Mouse (Mus musculus) right cerebral cortex, postnatal 36 days (tissue): ENCODE measurements around the gene Hoxb3.
A peak's percentile ranks its signal among the peaks of the same experiment; 100 is the strongest.

Experiments
- DNase-seq, 2 experiments: peaks; one replicate each; pipeline ENCODE4 v3.0.0; 2022; ENCODE audit warnings: low spot score in 2 of 2, mixed read lengths in 1 of 2

Gene Hoxb3

DNA sequence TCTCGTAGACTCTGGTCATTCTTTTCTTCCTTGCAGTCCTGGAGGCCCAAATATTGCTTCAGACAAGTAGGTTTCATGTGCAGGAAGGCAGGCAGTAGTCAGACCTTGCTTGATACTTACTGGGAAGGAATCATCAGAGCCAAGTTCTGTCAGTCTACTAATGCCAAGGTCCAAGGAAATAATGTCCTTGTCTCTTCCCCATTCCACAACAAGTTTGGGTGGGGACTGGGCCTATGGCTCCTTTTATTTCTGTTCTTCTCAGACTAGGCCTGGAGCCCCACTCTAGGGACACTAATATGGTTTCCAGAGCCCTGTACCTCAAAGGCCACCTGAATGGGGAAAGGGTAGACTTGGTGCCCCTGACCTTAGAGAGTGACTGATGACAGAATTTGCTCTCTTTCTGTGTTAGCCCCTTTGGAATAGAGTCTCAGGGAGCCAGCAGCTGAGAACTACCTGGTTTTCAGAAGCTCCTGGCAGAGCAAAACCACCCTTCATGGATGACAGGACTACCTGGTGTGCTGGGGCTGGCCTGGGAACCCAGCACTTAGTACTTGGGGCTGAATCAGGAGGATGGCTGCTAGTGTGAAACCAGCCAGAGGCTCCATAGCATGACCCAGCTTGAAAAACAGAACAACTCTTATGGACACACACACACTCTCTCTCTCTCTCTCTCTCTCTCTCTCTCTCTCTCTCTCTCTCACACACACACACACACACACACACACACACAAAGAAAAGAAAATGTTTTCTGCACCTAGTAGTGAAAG, 34.5 kb upstream of the Hoxb3 start:
- no peak for DNase-seq

DNA sequence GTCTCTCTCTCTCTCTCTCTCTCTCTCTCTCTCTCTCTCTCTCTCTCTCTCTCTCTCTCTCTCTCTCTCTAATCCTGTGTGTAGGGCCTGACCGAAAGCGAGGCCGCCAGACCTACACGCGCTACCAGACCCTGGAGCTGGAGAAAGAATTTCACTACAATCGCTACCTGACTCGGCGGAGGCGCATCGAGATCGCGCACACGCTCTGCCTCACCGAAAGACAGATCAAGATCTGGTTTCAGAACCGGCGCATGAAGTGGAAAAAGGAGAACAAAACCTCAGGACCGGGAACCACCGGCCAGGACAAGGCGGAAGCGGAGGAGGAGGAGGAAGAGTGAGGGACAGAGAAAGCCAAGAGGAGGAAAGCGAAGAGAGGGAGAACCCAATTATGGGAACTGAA, 33.8 kb upstream of the Hoxb3 start:
- DNase-seq, result no peak

DNA sequence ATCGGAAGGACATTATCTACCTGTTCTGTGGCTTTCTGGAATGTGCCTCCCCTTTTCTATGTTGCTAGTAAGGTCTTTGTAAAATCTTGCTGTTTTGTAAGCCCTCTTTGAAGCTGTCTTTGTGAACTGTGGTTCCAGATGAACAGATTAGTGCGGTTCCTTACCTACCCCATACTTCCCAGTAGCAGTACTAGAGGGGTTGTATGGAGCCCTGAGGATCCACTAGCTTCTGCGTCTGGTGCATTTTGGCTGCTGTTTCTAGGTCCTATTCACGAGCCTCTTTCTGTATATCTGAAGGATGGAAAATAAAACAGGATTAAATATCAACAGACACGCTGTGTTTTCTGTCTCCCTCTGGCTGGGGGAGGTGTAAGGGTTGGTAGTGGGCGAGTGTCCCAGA, 33.3 kb upstream of the Hoxb3 start:
- DNase-seq, result no peak

DNA sequence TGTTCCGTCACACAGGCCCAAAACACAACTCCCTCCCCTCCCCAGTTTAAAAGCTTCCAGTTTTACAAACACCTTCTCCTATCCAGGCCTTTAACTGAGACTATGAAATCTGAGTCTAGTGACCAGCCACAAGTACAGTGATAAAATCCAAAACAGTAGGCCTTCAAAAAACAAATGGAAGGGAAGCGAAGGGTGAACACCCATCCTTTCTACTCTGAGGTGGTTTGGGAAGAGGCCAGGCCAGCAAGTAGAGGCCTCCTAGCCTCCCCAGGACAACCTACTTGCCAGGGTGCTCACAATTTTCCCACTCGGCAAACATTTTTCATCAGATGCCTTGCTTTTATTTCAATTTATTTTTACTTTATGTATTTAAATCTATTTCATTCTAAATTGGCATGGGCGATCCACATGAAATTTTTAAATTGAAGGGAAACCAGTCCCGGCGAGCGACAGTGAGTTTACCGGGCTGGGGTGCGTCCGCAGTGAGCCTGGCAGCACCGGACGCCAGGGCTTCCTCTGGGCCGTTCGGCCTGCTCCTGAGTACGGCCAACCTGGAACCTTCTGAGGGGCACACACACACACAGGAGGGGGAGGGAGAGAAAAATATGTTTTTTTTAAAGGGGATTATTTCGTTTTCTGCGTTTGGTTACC, 32.3 kb upstream of the Hoxb3 start:
- no peak for DNase-seq

DNA sequence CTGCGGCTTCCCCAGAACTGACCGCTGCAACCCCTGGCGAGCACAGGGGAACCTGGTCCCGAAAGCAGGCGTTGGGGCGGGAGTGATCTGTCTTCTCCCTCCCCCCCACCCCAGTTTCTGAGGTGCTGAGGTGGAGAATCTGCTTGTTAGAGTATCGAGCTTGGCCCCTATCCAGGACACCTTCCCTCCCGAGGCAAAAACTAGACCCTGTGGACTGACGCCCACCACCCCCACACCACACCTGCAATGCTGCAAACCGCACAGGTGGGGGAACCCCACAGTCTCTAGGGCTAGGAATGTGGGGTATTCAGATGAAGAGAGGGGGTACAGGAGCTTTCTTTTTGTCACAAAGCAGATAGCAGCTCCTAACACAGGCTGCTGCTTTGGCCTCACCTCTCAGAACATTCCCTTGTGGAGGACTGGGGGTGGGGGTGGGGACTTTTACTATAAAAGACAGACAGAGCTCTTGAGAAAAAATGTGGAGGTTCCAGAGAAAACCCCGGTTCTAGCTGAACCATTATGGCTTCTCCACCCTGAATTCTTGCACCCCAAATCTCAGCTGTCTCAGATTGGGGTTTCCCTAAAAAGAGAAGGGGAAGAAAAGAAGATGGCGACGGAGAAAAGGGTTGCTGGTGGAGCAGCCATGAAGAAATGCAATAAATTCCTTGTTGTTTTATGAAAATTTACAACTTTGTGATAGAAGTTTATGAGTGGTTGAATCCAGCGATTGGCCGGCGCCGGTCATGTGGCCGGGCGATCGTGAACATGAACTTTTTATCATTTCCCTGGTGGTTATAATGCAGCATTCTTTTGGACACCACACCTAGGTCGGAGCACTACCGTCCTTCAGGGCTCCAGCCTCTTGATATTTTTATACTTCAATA, 31.2 kb upstream of the Hoxb3 start, which contains the start of gene Hoxb6:
TSS of gene Hoxb6 (plus strand) at position 796 of the 884 bp plus-strand sequence.
- no peak for DNase-seq

DNA sequence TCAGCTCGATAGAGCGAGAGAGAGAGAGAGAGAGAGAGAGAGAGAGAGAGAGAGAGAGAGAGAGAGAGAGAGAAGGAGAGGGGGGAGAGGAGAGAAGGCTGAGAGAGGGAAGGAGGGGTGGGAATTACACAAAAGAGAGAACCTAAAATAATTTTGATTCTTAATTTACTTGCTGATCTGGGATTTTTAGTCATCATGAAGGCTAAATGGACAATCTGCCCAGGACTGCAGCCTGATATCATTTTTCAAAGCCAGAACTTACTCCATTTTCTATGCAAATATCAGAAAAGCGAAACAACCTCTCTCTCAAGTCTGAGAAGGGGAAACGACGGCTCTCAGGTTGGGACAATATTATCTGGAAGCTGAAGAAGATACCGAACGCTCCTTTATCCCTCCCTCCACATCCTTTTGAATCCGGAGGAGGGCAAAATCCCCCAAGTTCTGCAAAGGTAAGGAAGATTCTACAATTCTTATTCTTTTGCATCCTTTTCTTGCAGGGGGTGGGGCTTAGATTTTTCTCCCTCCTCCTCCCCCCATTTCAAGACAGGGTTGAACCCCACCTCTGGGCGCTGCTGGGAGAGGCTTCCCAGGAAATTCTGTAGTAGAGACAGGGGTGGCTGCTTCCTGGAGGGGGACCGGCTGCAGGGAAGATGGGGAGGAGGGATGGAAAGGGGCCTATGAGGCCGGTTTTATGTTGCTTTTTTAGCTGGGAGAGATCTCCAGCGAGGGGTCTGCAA, 30.4 kb upstream of the Hoxb3 start:
- no peak for DNase-seq

DNA sequence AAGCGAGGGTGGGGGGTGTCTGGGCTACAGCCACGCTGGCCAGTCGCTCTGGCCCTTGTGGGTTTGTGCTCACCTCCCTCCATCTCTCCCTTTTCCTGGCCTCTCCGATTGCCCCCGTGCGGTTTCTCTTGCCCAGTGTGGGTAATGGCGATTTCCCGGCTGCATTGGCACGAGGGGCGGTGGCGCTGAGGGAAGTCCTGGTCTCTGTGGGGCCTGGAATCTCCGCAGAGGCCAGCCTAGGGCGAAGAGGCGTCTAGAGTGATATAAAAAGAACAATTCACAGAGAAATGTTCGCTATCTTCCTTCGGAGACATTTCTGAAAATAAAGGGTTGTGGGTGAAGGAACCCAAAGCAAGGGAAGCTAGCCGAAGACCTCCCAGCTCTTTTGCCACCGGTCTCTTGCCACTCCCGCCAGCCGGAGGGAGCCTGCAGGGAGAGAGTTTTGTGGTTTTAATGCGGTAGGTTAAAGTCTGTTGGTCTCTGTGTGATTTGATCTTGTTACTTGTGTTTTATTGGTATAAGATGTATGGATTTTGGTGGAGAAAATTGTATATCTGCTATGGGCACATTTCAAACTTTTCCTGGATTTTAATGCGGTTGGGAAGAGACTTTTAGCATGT, 29.7 kb upstream of the Hoxb3 start:
- no peak for DNase-seq

DNA sequence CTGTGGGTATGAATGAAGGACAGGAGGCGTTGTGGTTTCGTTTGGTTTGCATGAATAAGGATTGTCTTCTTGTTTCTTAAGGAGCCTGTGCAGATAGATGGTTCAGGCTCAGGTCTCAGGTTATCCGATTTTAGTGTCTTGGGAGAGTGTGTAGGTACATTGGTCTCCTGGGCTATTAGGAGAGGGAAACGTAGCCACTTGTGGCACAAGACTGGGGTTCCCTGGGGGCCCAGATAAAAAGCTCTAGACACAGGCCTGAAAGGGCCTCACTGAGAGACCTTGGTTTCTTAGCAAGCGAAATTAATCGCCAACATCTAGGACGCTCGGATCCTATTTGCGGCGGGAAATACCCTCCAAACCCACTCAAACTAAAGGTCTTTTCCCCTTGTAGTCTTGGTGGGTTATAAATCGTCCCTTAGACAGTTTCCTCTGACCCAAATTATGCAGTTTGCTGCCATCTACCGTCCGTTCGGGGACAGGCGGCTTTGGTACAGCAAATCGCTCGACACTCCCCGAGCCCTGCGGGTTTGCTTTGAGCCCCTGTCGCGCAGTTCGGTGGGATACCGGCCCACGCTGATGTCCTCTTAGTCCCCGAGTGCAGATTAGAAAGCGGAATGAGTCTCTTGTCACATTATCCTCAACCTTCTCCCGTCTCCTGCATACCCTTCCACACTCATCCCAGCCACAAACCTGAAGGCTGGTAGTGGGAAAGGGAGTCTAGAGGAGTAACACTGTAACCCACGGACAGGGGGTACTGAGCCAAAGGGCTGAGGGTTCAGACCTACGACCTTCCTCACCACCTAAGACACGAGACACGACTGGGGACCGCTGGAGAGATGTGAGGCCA, 28.7 kb upstream of the Hoxb3 start:
- DNase-seq, result no peak

DNA sequence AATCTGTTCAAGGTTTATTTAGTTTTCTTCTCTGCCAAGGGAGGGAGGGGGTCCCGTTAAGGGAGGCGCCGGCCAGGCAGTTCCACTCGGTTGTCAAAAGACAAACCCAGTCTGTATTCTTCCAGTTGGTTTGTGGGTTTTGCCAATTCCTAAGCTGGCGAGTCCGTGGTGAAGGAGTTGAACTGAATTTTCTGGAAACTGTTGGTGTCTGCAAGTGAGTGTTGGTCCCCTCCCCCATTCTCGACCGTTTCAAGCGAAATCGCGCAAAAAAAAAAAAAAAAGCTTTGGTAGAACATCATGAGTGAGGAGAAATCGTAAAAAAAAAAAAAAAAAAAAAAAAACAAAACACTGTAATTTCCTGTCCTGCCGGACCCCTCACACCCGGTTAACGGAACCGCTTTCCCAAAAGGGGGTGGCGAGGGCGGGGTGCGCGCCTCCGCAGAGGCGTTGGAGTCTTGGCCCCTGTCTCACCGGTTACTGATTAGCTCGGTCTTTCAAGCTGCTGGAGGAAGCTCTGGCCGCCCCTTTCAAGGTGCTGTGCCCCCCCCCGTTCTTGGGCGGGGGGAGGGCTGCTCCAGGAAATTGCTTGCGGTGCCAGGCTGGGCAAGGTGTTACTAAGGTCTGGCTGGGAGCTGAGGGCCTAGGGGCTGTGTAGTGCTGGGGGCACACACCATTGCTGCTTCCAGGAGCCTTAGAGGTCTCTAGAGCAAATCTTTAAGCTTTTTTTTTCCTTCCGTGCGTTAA, 27.9 kb upstream of the Hoxb3 start:
- no peak for DNase-seq

DNA sequence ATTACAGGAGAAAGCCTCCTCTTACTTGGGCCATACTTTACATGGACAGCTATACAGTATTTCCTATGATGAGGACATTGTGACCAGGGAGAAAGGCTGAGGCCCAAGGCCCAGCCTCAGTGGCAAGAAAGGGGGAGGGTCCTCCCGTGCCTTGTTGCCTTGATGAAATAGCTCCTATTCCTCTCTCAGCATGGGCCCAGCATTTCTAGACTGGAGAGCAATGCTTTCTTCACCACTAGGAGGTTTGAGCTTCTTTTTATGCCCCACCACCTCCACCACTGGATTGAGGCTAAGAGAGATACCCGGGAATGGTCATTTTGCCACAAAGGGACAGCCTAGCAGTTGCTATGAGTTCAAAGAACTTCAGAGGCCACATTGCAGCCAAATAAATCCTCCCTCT, 26.1 kb upstream of the Hoxb3 start:
- no peak for DNase-seq

DNA sequence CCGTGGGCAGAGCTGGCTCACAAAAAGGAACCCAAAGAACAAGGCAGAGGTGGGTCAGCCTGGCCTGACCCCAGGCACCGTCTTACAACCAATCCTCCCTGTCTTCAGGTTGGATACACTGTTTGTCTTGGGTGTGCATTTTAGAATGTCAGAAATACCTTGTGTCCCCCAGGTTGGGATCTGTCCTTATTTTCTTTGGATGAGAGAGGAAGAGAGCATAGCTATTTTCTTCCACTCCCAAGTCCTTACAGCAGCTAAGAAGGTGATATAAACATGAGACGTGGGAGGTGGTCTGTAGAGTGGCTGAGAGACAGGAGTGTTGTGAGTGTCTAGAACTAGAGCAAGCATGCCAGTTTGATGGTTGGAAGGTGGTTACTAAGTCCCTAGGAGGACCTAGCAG, 25.7 kb upstream of the Hoxb3 start:
- DNase-seq, result no peak

DNA sequence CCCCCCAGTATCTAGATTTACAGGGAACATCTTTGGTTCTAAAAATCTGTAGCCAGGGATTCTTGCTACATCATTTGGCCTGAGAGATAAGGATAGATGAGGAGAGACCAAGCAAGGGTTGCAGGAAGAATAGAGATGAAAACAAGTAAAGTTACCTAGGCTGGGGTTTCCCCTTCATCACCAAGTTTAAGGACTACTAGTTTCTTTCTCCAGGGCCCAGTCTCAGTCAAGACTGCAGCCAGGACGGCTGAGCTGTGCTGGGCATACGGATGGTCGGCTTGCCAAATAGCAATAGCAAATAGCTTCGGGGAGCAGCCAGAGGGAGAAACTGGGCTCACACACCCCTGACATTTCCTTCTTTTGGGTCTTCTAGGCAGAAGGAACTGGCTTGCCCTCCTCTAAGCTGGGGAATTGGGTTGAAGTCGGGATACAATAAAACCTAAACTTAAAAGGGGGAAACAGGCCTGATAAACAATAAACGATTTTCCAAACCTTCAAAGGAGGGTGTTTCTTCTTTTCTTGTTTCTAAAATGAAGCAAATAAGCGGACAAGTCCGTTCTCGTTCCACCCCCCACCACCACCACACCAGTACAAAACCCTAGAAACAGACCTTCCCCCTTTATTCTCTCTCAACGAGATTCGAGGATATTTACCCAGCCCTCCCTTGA, 25.0 kb upstream of the Hoxb3 start:
- DNase-seq, result no peak

DNA sequence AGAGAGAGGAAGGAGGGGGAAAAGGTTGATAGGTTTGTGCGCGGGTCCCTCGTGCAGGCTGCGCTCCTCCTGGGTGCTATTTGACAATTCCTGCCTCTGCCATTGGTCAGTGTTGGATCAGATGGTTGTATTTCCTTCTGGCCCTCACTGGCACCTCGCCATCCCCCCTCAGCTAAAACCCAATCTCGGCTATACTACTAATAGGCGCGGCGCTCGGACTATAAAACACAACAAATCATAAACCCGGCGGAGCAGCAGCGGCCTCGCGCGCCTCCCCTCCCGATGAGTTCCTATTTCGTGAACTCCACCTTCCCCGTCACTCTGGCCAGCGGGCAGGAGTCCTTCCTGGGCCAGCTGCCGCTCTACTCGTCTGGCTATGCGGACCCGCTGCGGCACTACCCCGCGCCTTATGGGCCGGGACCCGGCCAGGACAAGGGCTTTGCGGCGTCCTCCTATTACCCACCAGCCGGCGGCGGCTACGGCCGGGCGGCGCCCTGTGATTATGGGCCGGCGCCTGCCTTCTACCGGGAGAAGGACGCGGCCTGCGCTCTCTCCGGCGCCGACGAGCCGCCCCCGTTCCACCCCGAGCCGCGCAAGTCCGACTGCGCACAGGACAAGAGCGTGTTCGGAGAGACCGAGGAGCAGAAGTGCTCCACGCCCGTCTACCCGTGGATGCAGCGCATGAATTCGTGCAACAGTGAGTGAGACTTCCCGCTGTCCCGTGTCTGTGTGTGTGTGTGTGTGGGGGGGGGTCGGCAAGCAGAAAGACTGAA, 24.0 kb upstream of the Hoxb3 start:
- no peak for DNase-seq

DNA sequence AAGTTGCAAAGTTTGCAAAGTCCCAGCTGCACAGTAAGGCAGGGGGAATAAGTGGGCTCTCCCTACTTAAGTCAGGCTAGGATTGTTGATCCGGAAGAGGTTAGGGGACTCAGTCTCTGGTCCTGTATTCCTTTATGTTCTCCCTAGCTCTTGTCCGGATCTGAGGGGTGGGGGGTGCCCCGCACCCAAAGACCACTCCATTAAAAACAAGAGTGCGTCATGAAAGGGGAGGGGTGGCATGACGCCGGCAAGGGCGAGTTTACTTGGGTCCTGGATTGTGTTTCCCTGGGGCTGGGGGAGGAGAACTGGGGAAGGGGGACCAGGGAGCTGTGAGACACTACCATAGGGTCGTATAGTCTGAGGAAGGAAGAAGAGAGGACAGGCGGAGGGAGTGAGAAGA, 23.3 kb upstream of the Hoxb3 start:
- no peak for DNase-seq

DNA sequence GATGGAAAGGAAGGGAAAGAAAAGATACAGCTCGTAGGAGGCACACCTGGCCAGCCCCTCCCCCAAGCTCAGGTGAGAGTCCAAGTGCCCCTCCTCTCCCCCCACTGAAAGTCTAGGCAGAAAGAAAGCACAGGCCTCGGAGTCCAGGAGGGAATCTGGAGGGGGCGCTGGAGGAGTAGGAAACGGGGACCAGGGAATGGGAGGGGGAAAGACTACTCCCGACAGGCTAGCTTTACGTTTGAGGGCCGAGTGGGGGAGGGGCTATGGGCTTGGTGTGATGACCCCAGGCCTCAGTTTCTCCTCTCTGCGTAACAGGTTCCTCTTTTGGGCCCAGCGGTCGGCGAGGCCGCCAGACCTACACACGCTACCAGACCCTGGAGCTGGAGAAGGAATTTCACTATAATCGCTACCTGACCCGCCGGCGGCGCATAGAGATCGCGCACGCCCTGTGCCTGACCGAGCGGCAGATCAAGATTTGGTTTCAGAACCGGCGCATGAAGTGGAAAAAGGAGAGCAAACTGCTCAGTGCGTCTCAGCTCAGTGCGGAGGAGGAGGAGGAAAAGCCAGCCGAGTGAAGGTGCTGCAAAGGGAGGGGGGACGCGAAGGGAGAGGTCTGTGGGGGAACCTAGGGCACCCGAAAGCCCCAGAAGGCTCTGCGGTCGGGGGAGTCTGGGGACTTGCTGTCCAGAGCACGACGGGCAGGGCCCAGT, 22.6 kb upstream of the Hoxb3 start:
- DNase-seq, result no peak

DNA sequence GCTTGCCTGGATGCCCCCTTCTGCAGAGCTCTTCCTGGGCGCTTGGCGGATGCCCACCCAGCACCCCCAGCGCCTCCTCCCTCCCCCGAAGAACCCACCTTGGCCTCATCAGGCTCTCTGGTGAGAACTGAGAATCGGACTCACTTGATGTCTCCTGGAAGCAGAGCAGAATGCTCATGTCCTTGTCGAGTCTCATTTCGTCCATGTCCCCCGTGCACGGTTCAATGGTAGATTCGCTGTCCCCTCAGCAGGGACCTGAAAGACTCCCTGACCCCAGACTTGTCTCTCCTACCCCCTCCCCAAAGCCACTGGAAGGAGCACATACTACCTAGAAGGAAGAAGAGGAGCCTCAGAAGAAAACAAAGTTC, 22.1 kb upstream of the Hoxb3 start:
- no peak for DNase-seq

DNA sequence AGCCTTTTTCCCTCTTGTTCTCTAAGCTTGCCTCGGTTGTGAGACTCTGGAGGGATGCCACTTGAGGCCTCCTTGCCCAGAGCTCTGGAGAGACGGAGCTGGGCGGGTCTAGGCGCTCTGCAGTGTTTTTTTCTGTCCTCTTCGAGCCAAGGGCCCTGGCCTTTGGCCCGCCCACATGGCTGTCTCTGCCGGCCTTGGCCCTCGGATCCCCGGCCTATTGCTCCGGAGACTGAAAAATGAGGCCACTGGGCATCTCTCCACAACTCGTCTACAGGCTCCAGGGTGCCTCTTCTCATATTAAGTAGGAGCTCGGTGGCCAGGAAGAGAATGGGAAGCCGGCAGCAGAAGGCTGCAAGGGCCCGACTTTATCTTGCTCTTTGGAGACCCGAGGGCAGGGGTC, 21.3 kb upstream of the Hoxb3 start:
- DNase-seq, result peak; percentile 9 to 22
